Mouse (Mus musculus): Measurements from ENCODE around the gene Armcx1. TPM values are rescaled to one million over a fixed set of nuclear protein-coding genes. Genes with fewer than 3 reads are reported as not detected.
"Not testable (repeated sequence)": the region's sequence is repeated elsewhere in the genome, so short reads cannot be mapped to it uniquely, and the experiment has no call there.

Gene Armcx1
- polyA plus RNA-seq, 2 experiments = 50.3 to 74.6 TPM

DNA sequence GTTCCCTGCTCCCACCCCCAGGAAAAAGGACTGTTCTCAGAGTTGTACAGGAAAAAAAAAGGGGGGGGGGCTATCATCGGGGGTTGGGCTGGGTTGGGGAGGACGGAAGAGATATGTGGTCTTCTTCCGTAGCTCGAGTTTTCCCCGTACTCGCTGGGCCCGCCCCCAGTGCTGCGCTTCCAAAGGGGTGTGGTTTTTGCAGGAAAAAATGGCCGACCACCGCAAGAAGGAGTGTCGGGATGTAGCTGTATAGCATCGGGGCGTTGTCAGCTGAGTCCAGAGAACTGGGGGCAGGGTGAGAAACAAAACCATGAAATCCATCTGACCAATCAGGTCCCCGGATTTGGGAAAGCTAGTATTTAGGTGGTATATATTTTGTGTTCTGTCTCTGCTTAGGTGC is 761 bp downstream of the Armcx1 start:
- Histone ChIP-seq H3K4me2 (replicated peaks; ENCODE audit: low read depth, low read length, severe bottlenecking) (peak overlapping the region; percentile 41), H3K27me3 (ENCODE audit: control insufficient read depth, insufficient read depth, low read length) (no peaks in the 10 kb centered on the region; the same call in 1 of the 2 replicates), H3K9ac (ENCODE audit: low read depth, low read length, severe bottlenecking) (peak overlapping the region; percentile 73), H3K4me1 (ENCODE audit: control insufficient read depth, insufficient read depth, low read length) (no peaks in the 10 kb centered on the region), H3K4me3 (replicated peaks; ENCODE audit: low read length) (peak overlapping the region; percentile 53), H3K9me3 (ENCODE audit: control insufficient read depth, low read length) (no peaks in the 10 kb centered on the region), H3K27ac (replicated peaks; ENCODE audit: low read depth, low read length) (peak overlapping the region; percentile 88), H3K36me3 (ENCODE audit: control insufficient read depth, insufficient read depth, low read length) (peaks cover 18% of the 10 kb centered on the region; the same call in 1 of the 2 replicates)
- peak; percentile 84 for ATAC-seq (ENCODE audit: low FRiP score, low read depth)
- peak; percentile 28 for DNase-seq (ENCODE audit: low spot score)
- 19% methylated on average over 13 of the region's 14 CpGs for WGBS
- TF ChIP-seq POLR2A (IDR thresholded peaks at IDR 0.05; ENCODE audit: borderline replicate concordance, extremely low read depth, insufficient read depth, insufficient read length) = no peak

DNA sequence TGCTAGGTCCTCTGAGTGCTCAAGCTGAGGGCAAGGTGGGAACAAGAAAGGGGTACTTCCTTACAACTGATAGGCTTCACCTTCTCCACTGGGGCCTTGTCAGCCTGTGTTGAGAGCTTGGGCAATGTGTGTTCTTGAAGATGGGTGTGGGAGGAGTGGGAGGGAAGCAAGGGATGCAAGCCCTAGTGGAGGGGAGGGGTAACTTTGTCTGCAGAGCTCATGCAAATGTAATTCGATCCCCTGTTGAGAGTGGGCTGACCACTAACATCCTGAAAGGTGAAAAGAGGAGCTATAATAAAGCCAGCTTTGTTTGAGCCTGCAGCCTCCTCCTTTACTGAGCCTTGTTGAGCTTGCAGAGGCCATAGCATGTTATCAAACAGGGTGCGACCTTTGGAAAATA is 6.0 kb downstream of the Armcx1 start:
- H3K27ac ChIP-seq (replicated peaks; ENCODE audit: low read depth, low read length); H3K4me1 ChIP-seq (ENCODE audit: control insufficient read depth, insufficient read depth, low read length); DNase-seq (ENCODE audit: low spot score): not testable (repeated sequence)

GRCm38 (mm10) chrX:134729778-134730177 is 12.0 kb downstream of the Armcx1 start:
- TF ChIP-seq POLR2A (IDR thresholded peaks at IDR 0.05; ENCODE audit: borderline replicate concordance, extremely low read depth, insufficient read depth, insufficient read length) = no peak
- 44% methylated on average over 4 of the region's 4 CpGs for WGBS
- peak; percentile 18 for DNase-seq (ENCODE audit: low spot score)

More for the DNA sequence above, 6.0 kb downstream of the Armcx1 start:
- not testable (repeated sequence) for H3K4me2 ChIP-seq (replicated peaks; ENCODE audit: low read depth, low read length, severe bottlenecking); H3K9ac ChIP-seq (ENCODE audit: low read depth, low read length, severe bottlenecking); ATAC-seq (ENCODE audit: low FRiP score, low read depth); H3K4me3 ChIP-seq (replicated peaks; ENCODE audit: low read length); H3K9me3 ChIP-seq (ENCODE audit: control insufficient read depth, low read length); H3K27me3 ChIP-seq (ENCODE audit: control insufficient read depth, insufficient read depth, low read length)
- peaks cover 18% of the 10 kb centered on the region; the same call in 1 of the 2 replicates for H3K36me3 ChIP-seq (ENCODE audit: control insufficient read depth, insufficient read depth, low read length)
- 79% methylated on average over 1 of the region's 2 CpGs for WGBS

GRCm38 (mm10) chrX:134737796-134738195 is 20.0 kb downstream of the Armcx1 start:
- H3K27ac ChIP-seq (replicated peaks; ENCODE audit: low read depth, low read length) = no peak overlapping the region
- ATAC-seq (ENCODE audit: low FRiP score, low read depth) = no peak
- no peaks in the 10 kb centered on the region for H3K9me3 ChIP-seq (ENCODE audit: control insufficient read depth, low read length)
- 96% methylated on average over 1 of the region's 1 CpGs for WGBS
- H3K9ac ChIP-seq (ENCODE audit: low read depth, low read length, severe bottlenecking) = no peak overlapping the region
- no peak for DNase-seq (ENCODE audit: low spot score)
- TF ChIP-seq POLR2A (IDR thresholded peaks at IDR 0.05; ENCODE audit: borderline replicate concordance, extremely low read depth, insufficient read depth, insufficient read length) = no peak
- H3K4me1 ChIP-seq (ENCODE audit: control insufficient read depth, insufficient read depth, low read length) = no peaks in the 10 kb centered on the region
- no peak overlapping the region for H3K4me2 ChIP-seq (replicated peaks; ENCODE audit: low read depth, low read length, severe bottlenecking)
- H3K4me3 ChIP-seq (replicated peaks; ENCODE audit: low read length) = no peak overlapping the region
- H3K36me3 ChIP-seq (ENCODE audit: control insufficient read depth, insufficient read depth, low read length) = no peaks in the 10 kb centered on the region
- no peaks in the 10 kb centered on the region for H3K27me3 ChIP-seq (ENCODE audit: control insufficient read depth, insufficient read depth, low read length)

More at GRCm38 (mm10) chrX:134729778-134730177, 12.0 kb downstream of the Armcx1 start:
- Histone ChIP-seq H3K9me3 (ENCODE audit: control insufficient read depth, low read length) (no peaks in the 10 kb centered on the region), H3K4me3 (replicated peaks; ENCODE audit: low read length) (no peak overlapping the region), H3K36me3 (ENCODE audit: control insufficient read depth, insufficient read depth, low read length) (no peaks in the 10 kb centered on the region), H3K9ac (ENCODE audit: low read depth, low read length, severe bottlenecking) (no peak overlapping the region), H3K4me1 (ENCODE audit: control insufficient read depth, insufficient read depth, low read length) (no peaks in the 10 kb centered on the region), H3K27ac (replicated peaks; ENCODE audit: low read depth, low read length) (no peak overlapping the region), H3K4me2 (replicated peaks; ENCODE audit: low read depth, low read length, severe bottlenecking) (no peak overlapping the region), H3K27me3 (ENCODE audit: control insufficient read depth, insufficient read depth, low read length) (no peaks in the 10 kb centered on the region)
- no peak for ATAC-seq (ENCODE audit: low FRiP score, low read depth)

- no peak for TF ChIP-seq POLR2A (IDR thresholded peaks at IDR 0.05; ENCODE audit: borderline replicate concordance, extremely low read depth, insufficient read depth, insufficient read length)
- DNase-seq (ENCODE audit: low spot score) = no peak
- ATAC-seq (ENCODE audit: low FRiP score, low read depth) = no peak
- Histone ChIP-seq H3K9ac (ENCODE audit: low read depth, low read length, severe bottlenecking) (no peak overlapping the region), H3K27ac (replicated peaks; ENCODE audit: low read depth, low read length) (no peak overlapping the region), H3K4me2 (replicated peaks; ENCODE audit: low read depth, low read length, severe bottlenecking) (no peak overlapping the region), H3K4me3 (replicated peaks; ENCODE audit: low read length) (no peak overlapping the region), H3K27me3 (ENCODE audit: control insufficient read depth, insufficient read depth, low read length) (no peaks in the 10 kb centered on the region), H3K9me3 (ENCODE audit: control insufficient read depth, low read length) (no peaks in the 10 kb centered on the region), H3K4me1 (ENCODE audit: control insufficient read depth, insufficient read depth, low read length) (no peaks in the 10 kb centered on the region), H3K36me3 (ENCODE audit: control insufficient read depth, insufficient read depth, low read length) (no peaks in the 10 kb centered on the region)
- 73% methylated on average over 4 of the region's 4 CpGs for WGBS
These were observed 21.4 kb downstream of the Armcx1 start for GRCm38 (mm10) chrX:134739160-134739559.

GRCm38 (mm10) chrX:134741862-134742261 is 24.1 kb downstream of the Armcx1 start:
- no peak overlapping the region for H3K4me3 ChIP-seq (replicated peaks; ENCODE audit: low read length)
- H3K27ac ChIP-seq (replicated peaks; ENCODE audit: low read depth, low read length) = no peak overlapping the region
- no peaks in the 10 kb centered on the region for H3K27me3 ChIP-seq (ENCODE audit: control insufficient read depth, insufficient read depth, low read length)
- H3K9me3 ChIP-seq (ENCODE audit: control insufficient read depth, low read length) = no peaks in the 10 kb centered on the region
- H3K9ac ChIP-seq (ENCODE audit: low read depth, low read length, severe bottlenecking) = no peak overlapping the region
- no peak overlapping the region for H3K4me2 ChIP-seq (replicated peaks; ENCODE audit: low read depth, low read length, severe bottlenecking)
- TF ChIP-seq POLR2A (IDR thresholded peaks at IDR 0.05; ENCODE audit: borderline replicate concordance, extremely low read depth, insufficient read depth, insufficient read length) = no peak
- ATAC-seq (ENCODE audit: low FRiP score, low read depth) (no peak), DNase-seq (ENCODE audit: low spot score) (no peak)
- no peaks in the 10 kb centered on the region for H3K4me1 ChIP-seq (ENCODE audit: control insufficient read depth, insufficient read depth, low read length)
- no peaks in the 10 kb centered on the region for H3K36me3 ChIP-seq (ENCODE audit: control insufficient read depth, insufficient read depth, low read length)
- WGBS = 69% methylated on average over 5 of the region's 5 CpGs
